Mouse (Mus musculus): ENCODE measurements around the gene Ttbk1. TPM values are rescaled to one million over a fixed set of nuclear protein-coding genes. Genes with fewer than 3 reads are reported as not detected.

Gene Ttbk1
- polyA plus RNA-seq, 1 experiment from 2014 or later, result 0.14 TPM

DNA sequence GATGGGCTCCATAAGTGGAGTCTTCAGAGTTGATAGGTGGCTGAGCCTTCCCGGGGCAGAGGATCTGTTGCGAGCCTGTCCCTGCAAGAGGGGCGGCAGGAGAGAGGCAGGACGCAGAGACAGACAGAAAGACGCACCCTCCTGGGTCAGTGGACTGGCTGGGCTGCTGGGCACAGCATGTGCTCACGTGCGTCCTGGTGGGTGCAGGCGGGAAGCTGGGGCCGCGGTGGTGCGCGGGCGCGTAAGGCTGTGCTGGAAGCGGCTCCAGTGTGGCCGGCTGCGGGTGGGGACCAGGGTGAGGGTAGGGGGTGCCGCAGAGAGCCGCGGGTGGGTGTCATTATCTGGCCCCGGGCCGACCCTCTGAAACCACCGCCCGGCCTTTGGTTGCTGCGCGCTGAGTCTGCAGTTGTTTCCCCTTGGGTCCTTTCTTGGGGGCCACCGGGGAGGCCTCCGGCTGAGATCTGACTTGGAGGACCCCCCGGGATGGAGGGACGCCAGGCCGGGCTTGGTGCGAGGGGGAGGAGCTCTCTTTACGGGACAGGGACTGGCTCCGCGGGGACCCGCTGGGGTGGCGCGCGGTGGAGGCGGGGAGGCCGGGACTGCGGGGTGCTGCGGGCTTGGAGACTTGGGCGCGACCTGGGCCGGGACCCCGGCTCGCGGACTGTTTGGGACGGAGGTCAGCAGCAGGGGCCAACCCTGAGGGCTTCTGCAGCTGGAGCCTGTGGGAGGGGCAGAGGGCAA lies 42.5 kb downstream of the Ttbk1 start:
- 3% methylated on average over 50 of the region's 50 CpGs for WGBS
- no peaks in the 10 kb centered on the region for H3K36me3 ChIP-seq (ENCODE audit: control insufficient read depth, insufficient read depth)
- no peaks in the 10 kb centered on the region; the same call in 1 of the 2 replicates for H3K4me1 ChIP-seq (ENCODE audit: control insufficient read depth, insufficient read depth, low read length)
- no peak; the same call in 1 of the 2 replicates for ATAC-seq (replicated peaks; ENCODE audit: extremely low read depth, insufficient read depth, low FRiP score)
- H3K9me3 ChIP-seq (replicated peaks; ENCODE audit: control insufficient read depth, low read length), result no peaks in the 10 kb centered on the region
- peak overlapping the region; percentile 61 for H3K9ac ChIP-seq (ENCODE audit: low read length)
- peak overlapping the region; percentile 44 for H3K4me3 ChIP-seq (ENCODE audit: low read length)
- no peak overlapping the region for H3K27ac ChIP-seq (ENCODE audit: low read length)
- peak overlapping the region; percentile 80 for H3K4me2 ChIP-seq (ENCODE audit: low read depth, low read length)
- H3K27me3 ChIP-seq (ENCODE audit: control insufficient read depth, insufficient read depth, low read length), result peaks cover 51% of the 10 kb centered on the region

DNA sequence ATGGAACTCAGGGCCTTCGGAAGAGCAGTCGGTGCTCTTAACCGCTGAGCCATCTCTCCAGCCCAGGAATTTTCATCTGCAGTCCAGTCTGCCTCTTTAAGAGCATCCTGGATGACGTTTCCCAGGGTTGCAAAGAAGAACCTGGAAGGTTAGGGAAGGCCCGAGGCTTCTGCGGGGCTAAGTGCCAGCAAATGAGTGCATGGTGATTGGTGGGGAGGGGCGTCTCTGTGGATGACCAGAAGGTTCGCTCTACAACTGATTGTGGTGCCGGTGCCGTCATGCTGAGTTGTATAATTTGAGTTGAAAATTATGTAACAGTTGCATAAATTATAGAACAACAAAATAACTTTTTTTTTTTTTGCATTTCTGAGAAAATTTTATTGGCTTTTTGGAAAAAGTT lies 48.3 kb downstream of the Ttbk1 start:
- no peaks in the 10 kb centered on the region for H3K4me1 ChIP-seq (ENCODE audit: control insufficient read depth, insufficient read depth, low read length)
- H3K9me3 ChIP-seq (replicated peaks; ENCODE audit: control insufficient read depth, low read length), result no peaks in the 10 kb centered on the region; the same call in 1 of the 2 replicates
- H3K27ac ChIP-seq (ENCODE audit: low read length), result no peak overlapping the region
- peaks cover 38% of the 10 kb centered on the region for H3K27me3 ChIP-seq (ENCODE audit: control insufficient read depth, insufficient read depth, low read length)
- H3K9ac ChIP-seq (ENCODE audit: low read length), result no peak overlapping the region
- no peak overlapping the region for H3K4me2 ChIP-seq (ENCODE audit: low read depth, low read length)
- no peak for ATAC-seq (replicated peaks; ENCODE audit: extremely low read depth, insufficient read depth, low FRiP score)
- WGBS, result 89% methylated on average over 10 of the region's 10 CpGs
- no peaks in the 10 kb centered on the region for H3K36me3 ChIP-seq (ENCODE audit: control insufficient read depth, insufficient read depth)
- H3K4me3 ChIP-seq (ENCODE audit: low read length), result no peak overlapping the region

DNA sequence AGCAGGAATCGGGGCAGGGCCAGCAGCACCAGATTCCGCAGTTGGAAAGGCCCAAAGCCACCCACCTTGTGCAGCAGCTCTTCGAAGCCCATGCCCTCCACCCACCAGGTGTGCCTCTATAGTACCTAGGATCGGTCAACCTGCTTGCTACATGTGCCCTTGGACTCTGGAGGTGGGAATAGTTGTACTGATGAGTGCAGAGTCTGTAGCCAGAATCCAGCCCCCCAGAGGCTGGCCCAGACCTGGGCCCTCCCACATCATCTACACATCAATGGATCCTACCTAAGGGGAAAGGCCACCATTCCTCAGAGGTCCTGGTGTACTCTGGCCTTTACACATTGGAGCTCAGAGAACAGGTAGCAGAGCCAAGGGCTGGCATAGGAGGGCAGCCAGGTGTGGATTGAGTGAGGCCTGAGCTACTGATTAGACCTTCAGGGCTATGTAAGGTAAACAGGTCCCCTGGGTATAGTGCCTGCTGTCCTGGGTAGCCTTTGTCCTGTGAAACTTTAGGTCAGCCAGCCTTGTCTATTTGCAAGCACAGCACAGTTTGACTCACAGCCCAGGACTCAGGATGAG lies 49.1 kb downstream of the Ttbk1 start, which contains the start of gene Slc22a7:
Slc22a7 (minus strand) TSS at position 160 of the 576 bp plus-strand sequence.
- Histone ChIP-seq H3K36me3 (ENCODE audit: control insufficient read depth, insufficient read depth) (no peaks in the 10 kb centered on the region), H3K27ac (ENCODE audit: low read length) (no peak within 1 kb of the TSS), H3K27me3 (ENCODE audit: control insufficient read depth, insufficient read depth, low read length) (peaks cover 30% of the 10 kb centered on the region), H3K9me3 (replicated peaks; ENCODE audit: control insufficient read depth, low read length) (no peaks in the 10 kb centered on the region; the same call in 1 of the 2 replicates), H3K4me3 (ENCODE audit: low read length) (no peak within 1 kb of the TSS), H3K9ac (ENCODE audit: low read length) (no peak within 1 kb of the TSS), H3K4me1 (ENCODE audit: control insufficient read depth, insufficient read depth, low read length) (no peaks in the 10 kb centered on the region), H3K4me2 (ENCODE audit: low read depth, low read length) (no peak within 1 kb of the TSS)
- no peak for ATAC-seq (replicated peaks; ENCODE audit: extremely low read depth, insufficient read depth, low FRiP score)
- 81% methylated on average over 4 of the region's 4 CpGs for WGBS

DNA sequence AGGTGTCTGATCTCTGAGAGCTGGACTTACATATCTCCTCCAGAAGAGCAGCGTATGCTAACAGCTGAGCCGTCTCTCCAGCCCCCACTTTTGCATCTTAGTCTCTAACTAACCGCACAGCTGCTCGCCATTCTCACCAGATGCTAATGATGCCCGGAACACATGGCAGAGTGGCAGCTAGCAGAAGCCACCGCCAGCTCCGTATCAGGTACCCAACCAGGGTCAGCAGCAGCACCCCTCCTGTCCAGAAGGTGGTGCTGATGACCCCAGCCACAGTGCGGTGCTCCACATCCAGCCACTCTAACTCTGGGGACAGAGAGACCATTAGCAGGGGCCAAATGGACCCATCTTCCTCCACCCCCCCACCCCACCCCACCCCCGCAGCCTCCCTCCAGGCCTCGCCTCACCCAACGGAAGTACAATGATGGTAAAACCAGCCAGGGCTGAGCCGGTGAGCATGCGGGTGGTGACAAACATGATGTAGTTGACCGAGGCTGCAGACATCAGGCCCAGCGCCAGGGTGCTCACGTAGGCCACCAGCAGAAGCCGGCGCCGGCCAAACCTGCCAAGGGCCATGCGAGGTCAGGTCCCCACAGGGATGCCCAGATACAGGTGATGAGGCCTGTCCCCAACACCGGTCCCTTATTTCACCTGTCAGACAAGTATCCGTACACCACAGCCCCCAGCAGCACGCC lies 50.7 kb downstream of the Ttbk1 start:
- Histone ChIP-seq H3K9ac (ENCODE audit: low read length) (no peak overlapping the region), H3K4me3 (ENCODE audit: low read length) (no peak overlapping the region), H3K27me3 (ENCODE audit: control insufficient read depth, insufficient read depth, low read length) (peaks cover 15% of the 10 kb centered on the region; the same call in 1 of the 2 replicates), H3K4me2 (ENCODE audit: low read depth, low read length) (peak overlapping the region; percentile 42), H3K36me3 (ENCODE audit: control insufficient read depth, insufficient read depth) (no peaks in the 10 kb centered on the region), H3K4me1 (ENCODE audit: control insufficient read depth, insufficient read depth, low read length) (peaks cover 5% of the 10 kb centered on the region; the same call in 1 of the 2 replicates), H3K27ac (ENCODE audit: low read length) (no peak overlapping the region), H3K9me3 (replicated peaks; ENCODE audit: control insufficient read depth, low read length) (no peaks in the 10 kb centered on the region; the same call in 1 of the 2 replicates)
- WGBS, result 19% methylated on average over 23 of the region's 23 CpGs
- no peak; the same call in 1 of the 2 replicates for ATAC-seq (replicated peaks; ENCODE audit: extremely low read depth, insufficient read depth, low FRiP score)

DNA sequence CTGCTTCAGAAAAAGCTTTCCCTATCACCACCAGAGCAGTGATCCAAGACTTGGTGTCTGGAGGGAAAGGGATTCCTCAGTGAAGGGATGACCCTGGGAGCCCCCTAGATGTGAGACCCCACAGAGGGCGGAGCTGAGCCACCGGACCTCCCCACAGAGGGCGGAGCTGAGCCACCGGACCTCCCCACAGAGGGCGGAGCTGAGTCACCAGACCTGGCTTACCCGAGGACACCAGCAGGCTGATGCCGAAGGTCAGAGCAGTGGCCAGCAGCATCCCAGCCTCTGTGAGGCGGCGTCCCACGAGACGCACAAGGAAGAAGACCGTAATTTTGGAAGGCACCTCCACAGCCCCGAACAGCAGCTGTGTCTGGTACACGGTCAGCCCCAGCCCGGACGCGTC lies 53.8 kb downstream of the Ttbk1 start:
- H3K36me3 ChIP-seq (ENCODE audit: control insufficient read depth, insufficient read depth), result no peaks in the 10 kb centered on the region
- H3K9me3 ChIP-seq (replicated peaks; ENCODE audit: control insufficient read depth, low read length), result no peaks in the 10 kb centered on the region
- H3K4me1 ChIP-seq (ENCODE audit: control insufficient read depth, insufficient read depth, low read length), result peaks cover 7% of the 10 kb centered on the region; the same call in 1 of the 2 replicates
- H3K4me3 ChIP-seq (ENCODE audit: low read length), result peak overlapping the region; percentile 16
- H3K4me2 ChIP-seq (ENCODE audit: low read depth, low read length), result peak overlapping the region; percentile 49
- no peak overlapping the region for H3K27ac ChIP-seq (ENCODE audit: low read length)
- peak overlapping the region; percentile 49; the same call in 1 of the 2 replicates for H3K9ac ChIP-seq (ENCODE audit: low read length)
- peaks cover 14% of the 10 kb centered on the region; the same call in 1 of the 2 replicates for H3K27me3 ChIP-seq (ENCODE audit: control insufficient read depth, insufficient read depth, low read length)
- 0 out of 2 replicates have a peak, but pooled peaks have one; percentile 16 for ATAC-seq (replicated peaks; ENCODE audit: extremely low read depth, insufficient read depth, low FRiP score)
- WGBS, result 5% methylated on average over 17 of the region's 17 CpGs

DNA sequence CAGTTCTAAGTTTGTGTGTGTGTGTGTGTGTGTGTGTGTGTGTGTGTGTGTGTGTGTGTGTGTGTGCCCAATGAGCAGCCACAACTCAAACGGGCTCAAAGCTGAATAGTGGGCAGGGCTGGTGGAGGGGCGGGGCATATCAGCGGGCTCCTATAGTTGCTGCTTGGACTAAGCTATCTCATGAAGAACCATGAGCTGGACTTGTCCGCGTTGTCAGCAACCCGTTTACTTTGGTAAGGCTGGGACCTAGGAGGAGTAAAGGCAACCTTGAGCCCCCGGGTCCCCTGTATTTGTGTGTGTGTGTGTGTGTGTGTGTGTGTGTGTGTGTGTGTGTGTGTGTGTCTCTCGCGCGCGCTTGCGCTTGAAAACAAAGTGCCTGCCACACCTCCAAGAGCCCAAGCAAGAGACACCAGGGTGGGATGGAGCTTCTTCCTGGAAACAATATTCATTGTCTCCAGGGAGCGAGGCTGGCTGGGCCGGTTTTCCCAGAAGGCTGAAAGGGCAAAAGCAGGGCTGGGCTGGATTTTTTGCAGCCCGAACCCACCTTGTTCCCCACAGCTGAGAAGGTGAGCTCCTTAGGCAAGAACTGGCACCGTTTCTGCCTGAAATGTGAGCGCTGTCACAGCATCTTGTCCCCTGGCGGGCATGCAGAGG lies 58.6 kb downstream of the Ttbk1 start, which contains the start of gene Crip3:
Crip3 (plus strand) TSS at position 166 of the 654 bp plus-strand sequence.
- H3K4me1 ChIP-seq (ENCODE audit: control insufficient read depth, insufficient read depth, low read length), result peaks cover 10% of the 10 kb centered on the region; the same call in 1 of the 2 replicates
- H3K27me3 ChIP-seq (ENCODE audit: control insufficient read depth, insufficient read depth, low read length), result no peaks in the 10 kb centered on the region
- no peak within 1 kb of the TSS for H3K9ac ChIP-seq (ENCODE audit: low read length)
- whole genome bisulfite sequencing, result 19% methylated on average over 18 of the region's 18 CpGs
- H3K4me2 ChIP-seq (ENCODE audit: low read depth, low read length), result peak within 1 kb of the TSS; percentile 52
- H3K4me3 ChIP-seq (ENCODE audit: low read length), result peak within 1 kb of the TSS; percentile 20; the same call in 1 of the 2 replicates
- no peaks in the 10 kb centered on the region for H3K36me3 ChIP-seq (ENCODE audit: control insufficient read depth, insufficient read depth)
- H3K9me3 ChIP-seq (replicated peaks; ENCODE audit: control insufficient read depth, low read length), result no peaks in the 10 kb centered on the region
- no peak for ATAC-seq (replicated peaks; ENCODE audit: extremely low read depth, insufficient read depth, low FRiP score)
- H3K27ac ChIP-seq (ENCODE audit: low read length), result no peak within 1 kb of the TSS

DNA sequence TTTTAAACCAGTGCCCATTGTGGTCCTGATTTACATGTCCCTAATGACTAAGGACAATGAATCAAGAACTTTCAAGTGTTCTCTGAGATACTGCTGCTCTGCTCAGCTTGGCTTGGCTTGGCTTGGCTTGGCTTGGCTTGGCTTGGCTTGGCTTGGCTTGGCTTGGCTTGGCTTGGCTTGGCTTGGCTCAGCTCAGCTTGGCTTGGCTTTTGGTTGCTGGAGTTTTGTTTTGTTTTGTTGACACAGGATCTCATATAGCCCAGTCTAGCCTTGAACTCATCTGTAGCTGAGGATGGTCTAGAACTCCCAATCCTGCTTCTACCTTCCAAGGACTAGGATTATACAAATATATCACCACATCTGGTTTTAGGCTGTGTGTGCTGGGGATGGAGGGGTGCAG lies 61.0 kb downstream of the Ttbk1 start:
- ATAC-seq (replicated peaks; ENCODE audit: extremely low read depth, insufficient read depth, low FRiP score), result no peak
- Histone ChIP-seq H3K4me2 (ENCODE audit: low read depth, low read length) (no peak overlapping the region), H3K9me3 (replicated peaks; ENCODE audit: control insufficient read depth, low read length) (no peaks in the 10 kb centered on the region), H3K36me3 (ENCODE audit: control insufficient read depth, insufficient read depth) (no peaks in the 10 kb centered on the region), H3K27me3 (ENCODE audit: control insufficient read depth, insufficient read depth, low read length) (no peaks in the 10 kb centered on the region), H3K9ac (ENCODE audit: low read length) (no peak overlapping the region), H3K27ac (ENCODE audit: low read length) (no peak overlapping the region), H3K4me3 (ENCODE audit: low read length) (no peak overlapping the region), H3K4me1 (ENCODE audit: control insufficient read depth, insufficient read depth, low read length) (0 out of 2 replicates have a peak, but pooled peaks cover 3% of the 10 kb centered on the region)

DNA sequence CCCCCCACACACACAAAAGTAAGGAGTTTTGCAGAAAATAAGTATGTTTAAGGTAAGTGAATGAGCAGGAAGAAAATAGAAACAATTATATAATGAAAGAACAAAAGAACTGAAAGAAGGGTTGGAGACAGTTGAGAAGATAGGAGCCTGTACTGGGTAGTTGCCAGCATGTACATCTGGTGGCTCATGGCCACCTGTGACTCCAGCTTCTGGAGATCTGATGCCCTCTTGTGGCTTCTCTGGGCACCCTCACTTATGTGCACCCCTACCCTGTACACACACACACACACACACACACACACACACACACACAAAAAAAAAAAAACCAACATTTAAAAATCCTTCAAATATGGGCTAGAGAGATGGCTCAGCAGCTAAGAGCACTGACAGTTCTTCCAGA lies 67.8 kb downstream of the Ttbk1 start:
- no peaks in the 10 kb centered on the region for H3K9me3 ChIP-seq (replicated peaks; ENCODE audit: control insufficient read depth, low read length)

More for the DNA sequence above, 67.8 kb downstream of the Ttbk1 start:
- no peaks in the 10 kb centered on the region for H3K27me3 ChIP-seq (ENCODE audit: control insufficient read depth, insufficient read depth, low read length)
- H3K36me3 ChIP-seq (ENCODE audit: control insufficient read depth, insufficient read depth), result peaks cover 3% of the 10 kb centered on the region; the same call in 1 of the 2 replicates
- no peaks in the 10 kb centered on the region for H3K4me1 ChIP-seq (ENCODE audit: control insufficient read depth, insufficient read depth, low read length)
- H3K9ac ChIP-seq (ENCODE audit: low read length), result no peak overlapping the region
- no peak for ATAC-seq (replicated peaks; ENCODE audit: extremely low read depth, insufficient read depth, low FRiP score)
- no peak overlapping the region for H3K4me3 ChIP-seq (ENCODE audit: low read length)
- no peak overlapping the region for H3K4me2 ChIP-seq (ENCODE audit: low read depth, low read length)
- H3K27ac ChIP-seq (ENCODE audit: low read length), result no peak overlapping the region
